Mouse (Mus musculus) hindbrain, embryonic 13.5 days (tissue): ENCODE results near the gene Defb35. TPM values are rescaled to one million over a fixed set of nuclear protein-coding genes. Genes with fewer than 3 reads are reported as not detected.

Experiments
- ATAC-seq: fragments of 200-750 bp; cut with Nextera tagmentation; 2 replicates; pipeline ENCODE4 v1.8.0; 2017; ENCODE audit warnings: moderate TSS enrichment; ENCODE audit not compliant: low FRiP score
- H3K27ac ChIP-seq: fragments of 300-500 bp; sonication (generic); 2 replicates; pipeline ENCODE4 v1.5.1; 2015; ENCODE audit warnings: inconsistent platforms, mild to moderate bottlenecking, moderate library complexity
- H3K27me3 ChIP-seq: fragments of 300-500 bp; sonication (generic); 2 replicates; pipeline ENCODE4 v1.6.1; 2015; ENCODE audit warnings: mild to moderate bottlenecking, inconsistent platforms
- H3K36me3 ChIP-seq: fragments of 300-500 bp; sonication (generic); 2 replicates; pipeline ENCODE4 v1.6.1; 2015; ENCODE audit warnings: mild to moderate bottlenecking, inconsistent platforms
- H3K4me1 ChIP-seq: fragments of 300-500 bp; sonication (generic); replicated peaks from 2 replicates; pipeline ENCODE4 v1.6.1; 2015; ENCODE audit warnings: inconsistent platforms
- H3K4me2 ChIP-seq: fragments of 300-500 bp; sonication (generic); 2 replicates; pipeline ENCODE4 v1.6.1; 2015; ENCODE audit warnings: inconsistent platforms, mild to moderate bottlenecking, moderate library complexity
- H3K4me3 ChIP-seq: fragments of 300-500 bp; sonication (generic); 2 replicates; pipeline ENCODE4 v1.5.1; 2015; ENCODE audit warnings: mild to moderate bottlenecking, inconsistent platforms
- H3K9ac ChIP-seq: fragments of 300-500 bp; sonication (generic); 2 replicates; pipeline ENCODE4 v1.6.1; 2015; ENCODE audit warnings: mild to moderate bottlenecking, inconsistent platforms
- H3K9me3 ChIP-seq: fragments of 300-500 bp; sonication (generic); 2 replicates; pipeline ENCODE4 v1.6.1; 2016; ENCODE audit warnings: inconsistent platforms
- WGBS: fragments of 180-500 bp; shearing (Covaris S2); methylation state at CpG from one replicate; pipeline ENCODE4 v1.1.7; 2015; 5-methylcytosine and 5-hydroxymethylcytosine counted together
- polyA plus RNA-seq: library from polyadenylated mRNA; unstranded; fragments of >200 nt; fragmentation: Nextera tagmentation; extraction: Ambion mirVana; gene quantifications from 2 replicates; pipeline ENCODE4 v1.2.1, GENCODE M21; 2015

The Defb35 gene
- polyA plus RNA-seq, 1 experiment from 2014 or later, result not detected

DNA sequence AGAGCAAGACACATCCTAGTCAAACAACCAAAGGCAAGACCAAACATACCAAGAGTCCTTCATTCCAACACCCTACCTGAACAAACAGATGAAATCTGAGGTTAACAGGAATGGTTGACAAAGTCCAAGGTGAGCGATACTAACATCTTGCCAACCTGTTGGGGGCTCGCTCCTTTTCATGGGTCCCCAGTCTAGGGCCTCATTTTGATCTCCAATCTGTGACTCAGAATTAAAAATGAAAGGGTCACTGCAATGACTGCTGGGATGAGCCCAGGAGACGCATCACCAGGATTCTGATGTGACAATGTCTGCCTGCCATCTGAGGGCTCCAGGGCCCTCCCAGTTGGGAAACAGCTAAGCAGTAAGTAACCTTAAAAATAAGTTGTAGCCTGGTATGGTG lies 31.3 kb downstream of the Defb35 start, which contains the start of gene Ccdc70:
Gene Ccdc70, plus strand, starts transcription at position 301 of the 400 bp plus-strand sequence.
- WGBS, result 91% methylated on average over 3 of the region's 3 CpGs
- Histone ChIP-seq H3K4me1 (no peaks in the 10 kb centered on the region), H3K36me3 (no peaks in the 10 kb centered on the region), H3K27me3 (no peaks in the 10 kb centered on the region), H3K27ac (no peak within 1 kb of the TSS), H3K4me2 (no peak within 1 kb of the TSS), H3K9ac (no peak within 1 kb of the TSS), H3K4me3 (no peak within 1 kb of the TSS), H3K9me3 (no peaks in the 10 kb centered on the region)
- no peak for ATAC-seq

DNA sequence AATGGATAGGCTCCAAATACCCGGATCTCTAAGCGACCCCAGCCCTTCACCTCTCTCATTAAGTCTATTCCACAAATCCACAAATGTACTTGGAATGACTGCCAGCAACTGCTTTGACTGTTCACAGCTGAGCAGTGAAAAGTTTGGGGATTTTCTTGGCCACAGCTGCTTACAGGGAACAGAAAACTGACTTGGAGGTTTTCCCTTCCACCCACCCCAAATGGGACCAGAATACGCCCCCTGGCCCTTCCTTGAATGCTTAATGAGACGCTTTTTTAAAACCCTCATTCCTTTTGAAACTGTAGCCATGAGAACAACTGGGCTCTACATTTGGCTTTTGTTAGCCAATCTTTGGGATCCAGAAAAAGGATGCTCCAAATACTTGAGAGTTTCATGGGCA lies 40.0 kb downstream of the Defb35 start:
- no peak for ATAC-seq
- no peak overlapping the region for H3K9ac ChIP-seq
- no peak overlapping the region for H3K4me3 ChIP-seq
- no peaks in the 10 kb centered on the region for H3K4me1 ChIP-seq
- H3K27me3 ChIP-seq, result no peaks in the 10 kb centered on the region
- no peaks in the 10 kb centered on the region for H3K36me3 ChIP-seq
- WGBS, result 67% methylated on average over 4 of the region's 4 CpGs
- H3K9me3 ChIP-seq, result no peaks in the 10 kb centered on the region
- no peak overlapping the region for H3K27ac ChIP-seq
- H3K4me2 ChIP-seq, result no peak overlapping the region

DNA sequence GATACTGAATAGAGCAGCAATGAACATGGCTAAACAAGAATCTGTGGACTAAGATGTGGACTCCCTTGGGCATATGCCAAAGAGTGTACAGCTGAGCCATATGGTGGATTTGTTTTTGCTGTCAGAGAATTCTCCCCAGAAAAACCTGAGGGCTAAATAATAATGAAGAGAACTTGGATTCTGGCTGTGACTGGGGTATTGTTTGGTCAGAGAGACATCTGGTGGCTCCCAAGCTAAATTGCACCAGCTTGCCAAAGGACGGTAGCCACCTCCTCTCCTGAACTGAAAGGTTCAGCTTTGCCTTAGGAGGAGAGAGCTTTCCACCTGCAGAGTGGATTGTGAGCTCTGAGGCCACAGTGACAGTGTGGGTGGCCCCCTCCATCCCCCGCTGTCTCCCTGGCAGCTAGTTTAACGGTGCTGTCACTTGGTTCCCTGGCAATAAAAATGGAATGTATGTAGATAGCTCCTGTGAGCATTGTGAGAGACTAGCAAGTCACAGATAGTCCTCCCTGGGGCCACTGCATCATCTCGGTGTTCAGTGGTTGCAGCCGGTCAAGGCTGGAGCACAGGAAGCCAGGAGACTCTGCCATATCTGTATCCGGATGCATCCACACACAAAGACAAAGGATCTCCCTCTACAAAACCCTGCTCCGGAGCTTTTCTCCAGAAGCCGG lies 43.6 kb downstream of the Defb35 start:
- WGBS, result 49% methylated on average over 8 of the region's 8 CpGs

More for the DNA sequence above, 43.6 kb downstream of the Defb35 start:
- H3K36me3 ChIP-seq, result no peaks in the 10 kb centered on the region
- no peak overlapping the region for H3K4me3 ChIP-seq
- ATAC-seq, result peak; percentile 81
- no peak overlapping the region for H3K9ac ChIP-seq
- no peak overlapping the region for H3K4me2 ChIP-seq
- H3K27me3 ChIP-seq, result no peaks in the 10 kb centered on the region
- H3K9me3 ChIP-seq, result no peaks in the 10 kb centered on the region
- H3K27ac ChIP-seq, result no peak overlapping the region
- H3K4me1 ChIP-seq, result no peaks in the 10 kb centered on the region

Other genes starting within 250 kb of the Defb35 start
- not detected in 2 replicates for gene AY761184, start 234.7 kb upstream of the Defb35 start, polyA plus RNA-seq
- not detected in 2 replicates for gene Defa24, start 203.9 kb upstream of the Defb35 start, polyA plus RNA-seq
- gene Defb50, start 114.8 kb upstream of the Defb35 start, polyA plus RNA-seq, result not detected in 2 replicates
- gene Defb2, start 98.4 kb upstream of the Defb35 start, polyA plus RNA-seq, result not detected in 2 replicates
- 1.5 TPM in 1 of 2 replicates, not detected in the other for gene Defb10, start 79.5 kb upstream of the Defb35 start, polyA plus RNA-seq
- 1.1 and 1.9 TPM in 2 replicates for gene Defb9, start 52.9 kb upstream of the Defb35 start, polyA plus RNA-seq
- 19.4 and 28.5 TPM in 2 replicates for gene Defb11, start 31.9 kb upstream of the Defb35 start, polyA plus RNA-seq
- gene Defb15, start 5.6 kb upstream of the Defb35 start, polyA plus RNA-seq, result not detected in 2 replicates
- gene Defb13, start 8.4 kb downstream of the Defb35 start, polyA plus RNA-seq, result not detected in 2 replicates
- gene Fam90a1a, start 20.4 kb downstream of the Defb35 start, polyA plus RNA-seq, result not detected in 2 replicates
- not detected in 2 replicates for gene Ccdc70, start 31.4 kb downstream of the Defb35 start, polyA plus RNA-seq
- 1.6 and 1.7 TPM in 2 replicates for gene Atp7b, start 122.0 kb downstream of the Defb35 start, polyA plus RNA-seq
- gene Alg11, start 122.4 kb downstream of the Defb35 start, polyA plus RNA-seq, result 33.8 and 37.2 TPM in 2 replicates
- 0.56 and 1.3 TPM in 2 replicates for gene Nek5, start 186.7 kb downstream of the Defb35 start, polyA plus RNA-seq
- 9.5 and 10.4 TPM in 2 replicates for gene Nek3, start 228.1 kb downstream of the Defb35 start, polyA plus RNA-seq
- 16.9 and 19.1 TPM in 2 replicates for gene Ckap2, start 247.5 kb downstream of the Defb35 start, polyA plus RNA-seq